Mouse (Mus musculus) left cerebral cortex, adult 2 months (tissue): ENCODE measurements at regions not wholly inside any gene's neighbourhood (a gene's known extent, or its start where the extent isn't known, plus 50 kb on each side); places are given as distances from the start of the nearest gene placed in this dataset.

Experiments used
- DNase-seq, 2 experiments: peaks; one replicate each; pipeline ENCODE4 v3.0.0; 2021 to 2022; ENCODE audit warnings: low spot score in 2 of 2, mixed read lengths in 1 of 2; ENCODE audit errors: extremely low spot score in 1 of 2
- H3K27ac ChIP-seq: fragments of 200-600 bp; 2 replicates; pipeline ENCODE4 v1.8.1; 2022
- H3K4me3 ChIP-seq: fragments of 200-600 bp; 2 replicates; pipeline ENCODE4 v1.8.1; 2022
- CTCF ChIP-seq: fragments of 200-600 bp; IDR thresholded peaks from 2 replicates; pipeline ENCODE4 v1.8.1; 2022; ENCODE audit warnings: antibody characterized with exemption, mild to moderate bottlenecking, moderate library complexity
- intact Hi-C: fragments of 180-260 bp; cut with DNase I; formaldehyde crosslinking; loops from one replicate; pipeline ENCODE4 v1.15.1; 2025

GRCm38 (mm10) chr12:59487507-59487906, 268.0 kb upstream of the Fbxo33 start:
- no peak for DNase-seq
- H3K27ac ChIP-seq, result no peak overlapping the region
- H3K4me3 ChIP-seq, result no peak overlapping the region

GRCm38 (mm10) chr12:59460997-59461961, 241.8 kb upstream of the Fbxo33 start:
- TF ChIP-seq CTCF, result peak; percentile 25
- DNase-seq, result no peak
- Histone ChIP-seq H3K27ac (no peak overlapping the region), H3K4me3 (no peak overlapping the region)
- intact Hi-C loops, result no loop called here

More at GRCm38 (mm10) chr12:59487507-59487906, 268.0 kb upstream of the Fbxo33 start:
- TF ChIP-seq CTCF, result no peak
- intact Hi-C loops, result no loop called here

- Histone ChIP-seq H3K4me3 (no peak overlapping the region), H3K27ac (no peak overlapping the region)
- no peak for TF ChIP-seq CTCF
- intact Hi-C loops, result no loop called here
- DNase-seq, result no peak
Observed at GRCm38 (mm10) chr12:59456175-59456851, 236.8 kb upstream of the Fbxo33 start.

GRCm38 (mm10) chr12:59415051-59415450, 195.5 kb upstream of the Fbxo33 start:
- H3K27ac ChIP-seq, result peak overlapping the region; percentile 51
- TF ChIP-seq CTCF, result no peak
- intact Hi-C loops, result loop anchor here (1.0 to 10.0 kb wide), 2 partner anchors 205 to 310 kb away; no protein-coding TSS in a partner anchor
- peak; percentile 13 to 43 for DNase-seq
- H3K4me3 ChIP-seq, result no peak overlapping the region

GRCm38 (mm10) chr12:59411491-59411890, 192.0 kb upstream of the Fbxo33 start:
- intact Hi-C loops, result loop anchor here (10.0 kb wide), 1 partner anchor 313 kb away; no protein-coding TSS in a partner anchor
- DNase-seq, result no peak
- H3K27ac ChIP-seq, result no peak overlapping the region
- no peak overlapping the region for H3K4me3 ChIP-seq
- no peak for TF ChIP-seq CTCF

GRCm38 (mm10) chr12:59391103-59391502, 171.6 kb upstream of the Fbxo33 start:
- Histone ChIP-seq H3K4me3 (no peak overlapping the region), H3K27ac (no peak overlapping the region)
- TF ChIP-seq CTCF, result no peak; the same call in 1 of the 2 replicates
- intact Hi-C loops, result no loop called here
- no peak for DNase-seq

- peak overlapping the region; percentile 71 for H3K27ac ChIP-seq
- intact Hi-C loops, result loop anchor here (10.0 kb wide), 1 partner anchor 412 kb away; no protein-coding TSS in a partner anchor
- peak; percentile 85 for TF ChIP-seq CTCF
- DNase-seq, result peak; percentile 55 to 59
- peak overlapping the region; percentile 40 for H3K4me3 ChIP-seq
Observed at GRCm38 (mm10) chr12:59382812-59383211, 163.3 kb upstream of the Fbxo33 start.

- TF ChIP-seq CTCF, result no peak
- DNase-seq, result no peak
- H3K27ac ChIP-seq, result no peak overlapping the region
- no peak overlapping the region for H3K4me3 ChIP-seq
- intact Hi-C loops, result no loop called here
Observed at GRCm38 (mm10) chr12:59341586-59341985, 122.1 kb upstream of the Fbxo33 start.

GRCm38 (mm10) chr12:59330753-59331152, 111.2 kb upstream of the Fbxo33 start:
- Histone ChIP-seq H3K27ac (no peak overlapping the region), H3K4me3 (no peak overlapping the region)
- intact Hi-C loops, result no loop called here
- no peak for DNase-seq
- no peak for TF ChIP-seq CTCF

GRCm38 (mm10) chr12:59312703-59313102, 93.2 kb upstream of the Fbxo33 start:
- intact Hi-C loops, result no loop called here
- no peak for DNase-seq
- Histone ChIP-seq H3K4me3 (no peak overlapping the region), H3K27ac (no peak overlapping the region)
- TF ChIP-seq CTCF, result no peak

GRCm38 (mm10) chr12:59307958-59308357, 88.4 kb upstream of the Fbxo33 start:
- DNase-seq, result no peak
- intact Hi-C loops, result no loop called here
- Histone ChIP-seq H3K27ac (no peak overlapping the region), H3K4me3 (no peak overlapping the region)
- no peak for TF ChIP-seq CTCF

GRCm38 (mm10) chr12:59304522-59304921, 85.0 kb upstream of the Fbxo33 start:
- Histone ChIP-seq H3K27ac (no peak overlapping the region), H3K4me3 (no peak overlapping the region)
- intact Hi-C loops, result no loop called here
- DNase-seq, result no peak
- TF ChIP-seq CTCF, result no peak
